Comparison of ENCODE assay signal across 9 mouse cellular contexts in the genomic region with DNA sequence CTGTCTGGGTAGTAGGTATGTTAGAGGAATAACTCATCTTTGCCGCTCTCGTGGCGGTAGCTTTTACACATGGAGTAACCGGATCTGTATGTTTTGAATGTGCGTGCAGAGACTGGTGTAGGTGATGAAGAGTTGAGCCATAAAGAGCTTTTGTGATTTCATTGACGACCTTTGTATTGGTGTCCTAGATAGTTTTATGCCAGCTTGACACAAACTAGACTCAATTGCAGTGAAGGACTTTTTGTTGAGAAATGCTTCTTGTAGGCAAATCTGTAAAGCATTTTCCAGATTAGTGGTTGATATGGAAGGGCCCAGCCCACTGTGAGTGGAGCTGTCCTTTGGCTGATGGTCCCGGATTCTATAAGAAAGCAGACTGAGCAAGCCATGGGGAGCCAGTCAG. TPM values are rescaled to one million over a fixed set of nuclear protein-coding genes. Genes with fewer than 3 reads are reported as not detected.
DNase-seq lines count a peak whose midpoint lies in the region; ATAC-seq and TF ChIP-seq lines count a peak whose summit lies in the region.
"Had no signal": no experiment of that assay in that cellular context is flagged by ENCODE, and none has a peak within 500 bp of the region (broad histone marks: within the 10 kb centered on the region; RNA-seq: fewer than 3 reads in every experiment).

A gene (minus strand): TSS at position 101 of the 400 bp plus-strand sequence.

- peaks cover 11% of the 10 kb centered on the region; the same call in 1 of the 2 replicates for H3K36me3 ChIP-seq in kidney, postnatal 0 days (ENCODE audit: insufficient read depth, low read length)
- H3K36me3 ChIP-seq in hindbrain, embryonic 14.5 days (replicated peaks; ENCODE audit: control insufficient read depth, insufficient read depth): peaks cover 18% of the 10 kb centered on the region; the same call in 1 of the 2 replicates
- H3K36me3 ChIP-seq in midbrain, embryonic 15.5 days (replicated peaks): no peaks in the 10 kb centered on the region

- H3K4me3 ChIP-seq in kidney, postnatal 0 days (replicated peaks; ENCODE audit: low read depth, low read length): no peak within 1 kb of the TSS
- H3K4me3 ChIP-seq in hindbrain, embryonic 14.5 days (replicated peaks; ENCODE audit: low read length): no peak within 1 kb of the TSS
- no peak within 1 kb of the TSS for H3K4me3 ChIP-seq in midbrain, embryonic 15.5 days
- H3K4me3 ChIP-seq: liver, embryonic 15.5 days had no signal

- 96% methylated on average over 7 of the region's 7 CpGs for WGBS in kidney, postnatal 0 days
- 96% methylated on average over 7 of the region's 7 CpGs for WGBS in hindbrain, embryonic 14.5 days
- 95% methylated on average over 7 of the region's 7 CpGs for WGBS in midbrain, embryonic 15.5 days

- no peak within 1 kb of the TSS for H3K4me2 ChIP-seq in kidney, postnatal 0 days (ENCODE audit: low read length)
- H3K4me2 ChIP-seq in hindbrain, embryonic 14.5 days (replicated peaks): no peak within 1 kb of the TSS
- H3K4me2 ChIP-seq in midbrain, embryonic 15.5 days: no peak within 1 kb of the TSS
- H3K4me2 ChIP-seq: liver, embryonic 15.5 days had no signal

- no peak for TF ChIP-seq CTCF in kidney, postnatal 0 days (IDR thresholded peaks at IDR 0.05; ENCODE audit: low read depth)

- H3K27ac ChIP-seq in kidney, postnatal 0 days: no peak within 1 kb of the TSS
- no peak within 1 kb of the TSS for H3K27ac ChIP-seq in hindbrain, embryonic 14.5 days
- no peak within 1 kb of the TSS for H3K27ac ChIP-seq in midbrain, embryonic 15.5 days
- H3K27ac ChIP-seq: liver, embryonic 15.5 days had no signal

- no peak for ATAC-seq in kidney, postnatal 0 days (replicated peaks; ENCODE audit: low FRiP score, low read depth)
- no peak for ATAC-seq in common myeloid progenitor, adult 5-6 weeks (replicated peaks; ENCODE audit: low read depth, poor library complexity, severe bottlenecking)
- no peak for ATAC-seq in hindbrain, embryonic 14.5 days (ENCODE audit: low FRiP score)
- no peak for ATAC-seq in midbrain, embryonic 15.5 days (replicated peaks)
- no peak for ATAC-seq in cerebellum, adult (ENCODE audit: insufficient number of reproducible peaks, low FRiP score, low TSS enrichment)

- DNase-seq in kidney, postnatal 0 days (ENCODE audit: low spot score): no peak
- no peak for DNase-seq in kidney, adult 8-10 months
- no peak for DNase-seq in hindbrain, embryonic 14.5 days (ENCODE audit: low spot score)
- no peak for DNase-seq in right cerebral cortex, adult 18-20 months
- DNase-seq in gastrocnemius, postnatal 10 days: no peak

- no peaks in the 10 kb centered on the region for H3K4me1 ChIP-seq in kidney, postnatal 0 days (replicated peaks; ENCODE audit: insufficient read depth, low read length)
- H3K4me1 ChIP-seq in hindbrain, embryonic 14.5 days (replicated peaks; ENCODE audit: control insufficient read depth, insufficient read depth, low read length): no peaks in the 10 kb centered on the region
- no peaks in the 10 kb centered on the region for H3K4me1 ChIP-seq in midbrain, embryonic 15.5 days
- H3K4me1 ChIP-seq: liver, embryonic 15.5 days had no signal

- no peaks in the 10 kb centered on the region for H3K9me3 ChIP-seq in kidney, postnatal 0 days (replicated peaks; ENCODE audit: low read length)
- no peaks in the 10 kb centered on the region for H3K9me3 ChIP-seq in hindbrain, embryonic 14.5 days (ENCODE audit: control insufficient read depth, low read length)
- H3K9me3 ChIP-seq in midbrain, embryonic 15.5 days: no peaks in the 10 kb centered on the region
- H3K9me3 ChIP-seq: liver, embryonic 15.5 days had no signal

- H3K9ac ChIP-seq in kidney, postnatal 0 days (ENCODE audit: low read depth, low read length): no peak within 1 kb of the TSS
- no peak within 1 kb of the TSS for H3K9ac ChIP-seq in hindbrain, embryonic 14.5 days
- no peak within 1 kb of the TSS for H3K9ac ChIP-seq in midbrain, embryonic 15.5 days
- H3K9ac ChIP-seq: liver, embryonic 15.5 days had no signal

- no peaks in the 10 kb centered on the region for H3K27me3 ChIP-seq in kidney, postnatal 0 days (ENCODE audit: insufficient read depth, low read length)
- H3K27me3 ChIP-seq in hindbrain, embryonic 14.5 days (ENCODE audit: control insufficient read depth, insufficient read depth, low read length): no peaks in the 10 kb centered on the region
- H3K27me3 ChIP-seq in midbrain, embryonic 15.5 days (replicated peaks): no peaks in the 10 kb centered on the region
- H3K27me3 ChIP-seq: liver, embryonic 15.5 days had no signal

RNA-seq across cellular contexts. Expression of the gene that starts here (rescaled TPM):
- 12.0 and 12.7 TPM in 2 replicates for polyA plus RNA-seq in kidney, postnatal 0 days (2015; fragmentation: Nextera tagmentation; extraction: Ambion mirVana)
- total RNA-seq in common myeloid progenitor, adult 5-6 weeks (2017): 16.5 and 29.2 TPM in 2 replicates
- 24.8 and 27.3 TPM in 2 replicates for polyA plus RNA-seq in hindbrain, embryonic 14.5 days (2014; fragmentation: Nextera tagmentation; extraction: Ambion mirVana)
- polyA plus RNA-seq in midbrain, embryonic 15.5 days (2015; fragmentation: Nextera tagmentation; extraction: Ambion mirVana): 28.9 and 29.7 TPM in 2 replicates
- total RNA-seq in gastrocnemius, postnatal 10 days (2021): 1 to 10 TPM; 7.7 to 8.0 TPM
